Mouse (Mus musculus) midbrain, embryonic 16.5 days (tissue): ENCODE results near the gene Vstm2a. TPM values are rescaled to one million over a fixed set of nuclear protein-coding genes. Genes with fewer than 3 reads are reported as not detected.

ENCODE experiments used
- ATAC-seq: fragments of 200-750 bp; cut with Nextera tagmentation; 2 replicates; pipeline ENCODE4 v1.8.0; 2017; ENCODE audit warnings: moderate TSS enrichment
- H3K27ac ChIP-seq: fragments of 300-500 bp; sonication (generic); 2 replicates; pipeline ENCODE4 v1.5.1; 2014; ENCODE audit warnings: mild to moderate bottlenecking, low read length, mixed read lengths
- H3K27me3 ChIP-seq: fragments of 300-500 bp; sonication (generic); 2 replicates; pipeline ENCODE4 v1.6.1; 2014; ENCODE audit warnings: low read depth, low read length, mixed read lengths; ENCODE audit not compliant: control insufficient read depth, insufficient read depth
- H3K36me3 ChIP-seq: fragments of 300-500 bp; sonication (generic); 2 replicates; pipeline ENCODE4 v1.6.1; 2014; ENCODE audit warnings: mild to moderate bottlenecking, low read length, moderate library complexity, mixed read lengths; ENCODE audit not compliant: control insufficient read depth, insufficient read depth
- H3K4me1 ChIP-seq: fragments of 300-500 bp; sonication (generic); 2 replicates; pipeline ENCODE4 v1.6.1; 2014; ENCODE audit warnings: mild to moderate bottlenecking, low read length, mixed read lengths; ENCODE audit not compliant: control insufficient read depth, insufficient read depth
- H3K4me2 ChIP-seq: fragments of 300-500 bp; sonication (generic); 2 replicates; pipeline ENCODE4 v1.6.1; 2014; ENCODE audit warnings: mild to moderate bottlenecking, low read length, mixed read lengths
- H3K4me3 ChIP-seq: fragments of 300-500 bp; sonication (generic); 2 replicates; pipeline ENCODE4 v1.5.1; 2014; ENCODE audit warnings: low read depth, mild to moderate bottlenecking, low read length, moderate library complexity, mixed read lengths
- H3K9ac ChIP-seq: fragments of 300-500 bp; sonication (generic); 2 replicates; pipeline ENCODE4 v1.6.1; 2014; ENCODE audit warnings: low read depth, low read length, mixed read lengths
- H3K9me3 ChIP-seq: fragments of 300-500 bp; sonication (generic); replicated peaks from 2 replicates; pipeline ENCODE4 v1.6.1; 2014; ENCODE audit warnings: mild to moderate bottlenecking, low read length, mixed read lengths; ENCODE audit not compliant: control insufficient read depth, poor library complexity, severe bottlenecking
- WGBS: fragments of 180-500 bp; shearing (Covaris S2); extraction: QIAGEN DNeasy Blood & Tissue Kit; methylation state at CpG from one replicate; pipeline ENCODE4 v1.1.7; 2014; 5-methylcytosine and 5-hydroxymethylcytosine counted together
- polyA plus RNA-seq: library from polyadenylated mRNA; unstranded; fragments of >200 nt; fragmentation: Nextera tagmentation; extraction: Ambion mirVana; gene quantifications from 2 replicates; pipeline ENCODE4 v1.2.1, GENCODE M21; 2015

Vstm2a gene
- polyA plus RNA-seq, 1 experiment from 2014 or later, result 95.0 TPM

DNA sequence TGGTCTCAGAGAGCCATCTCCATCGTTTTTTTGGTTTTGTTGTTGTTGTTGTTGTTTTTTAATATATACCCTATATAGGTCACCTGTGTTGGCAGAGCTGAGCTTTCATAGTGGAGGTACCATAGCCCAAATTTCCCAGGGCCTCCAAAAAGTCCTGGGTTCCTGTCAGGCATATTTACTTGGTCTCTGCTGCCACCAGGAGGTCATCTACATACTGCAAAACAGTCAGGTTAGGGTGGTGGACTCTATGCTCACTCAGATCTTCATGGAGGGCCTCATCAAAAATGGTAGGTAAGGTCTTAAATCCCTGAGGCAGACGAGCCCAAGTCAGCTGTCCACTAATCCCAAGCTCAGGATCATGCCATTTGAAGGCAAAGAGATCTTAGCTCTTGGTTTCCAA, 146.1 kb downstream of the Vstm2a start:
- H3K9ac ChIP-seq, result no peak overlapping the region
- WGBS, result 47% methylated on average over 2 of the region's 2 CpGs
- ATAC-seq, result no peak
- H3K9me3 ChIP-seq, result no peaks in the 10 kb centered on the region
- no peaks in the 10 kb centered on the region for H3K4me1 ChIP-seq
- H3K36me3 ChIP-seq, result no peaks in the 10 kb centered on the region
- no peak overlapping the region for H3K4me2 ChIP-seq
- no peak overlapping the region for H3K27ac ChIP-seq
- no peak overlapping the region for H3K4me3 ChIP-seq
- no peaks in the 10 kb centered on the region for H3K27me3 ChIP-seq

DNA sequence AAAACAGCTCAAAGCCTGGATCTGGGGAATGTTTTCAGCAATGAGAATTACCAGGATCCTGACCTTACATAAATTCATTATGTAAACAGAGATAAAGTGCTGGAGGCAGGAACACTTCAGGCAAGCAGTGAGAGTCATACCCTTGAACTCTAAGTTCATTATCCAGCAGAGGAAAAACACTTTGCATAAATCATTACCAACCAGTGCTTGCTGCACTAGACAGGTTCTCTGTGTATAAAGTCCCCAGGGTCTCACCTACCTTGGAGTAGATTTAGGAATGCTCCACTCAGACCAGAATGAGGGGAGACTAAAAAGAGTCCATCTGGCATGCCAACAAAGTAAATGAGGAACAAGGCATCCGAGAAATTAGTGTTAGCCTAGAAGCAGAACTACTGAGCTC, 154.2 kb downstream of the Vstm2a start:
- Histone ChIP-seq H3K27ac (no peak overlapping the region), H3K4me2 (no peak overlapping the region), H3K4me1 (no peaks in the 10 kb centered on the region), H3K9ac (no peak overlapping the region), H3K36me3 (no peaks in the 10 kb centered on the region), H3K9me3 (no peaks in the 10 kb centered on the region), H3K27me3 (no peaks in the 10 kb centered on the region), H3K4me3 (no peak overlapping the region)
- 72% methylated on average over 1 of the region's 1 CpGs for WGBS
- ATAC-seq, result no peak

DNA sequence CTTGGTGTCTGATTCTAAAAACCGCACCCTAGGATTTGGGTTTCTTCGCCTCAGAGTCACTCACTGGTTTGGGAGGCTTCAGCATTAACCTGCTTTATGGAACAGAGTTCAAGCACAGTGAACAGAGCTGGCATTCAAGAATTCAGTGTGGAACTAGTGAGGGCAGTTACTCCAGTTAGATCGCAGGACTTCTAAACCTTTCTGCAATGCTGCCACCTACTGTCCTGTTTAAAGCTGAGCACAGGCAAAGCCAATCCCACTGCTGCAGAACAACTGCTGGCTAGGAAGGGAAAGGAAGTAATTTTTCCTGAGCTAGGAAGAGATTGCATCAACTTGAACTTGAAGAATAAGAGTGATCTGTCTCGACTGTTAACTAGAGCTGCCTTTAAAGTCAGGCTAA, 155.1 kb downstream of the Vstm2a start:
- Histone ChIP-seq H3K27me3 (no peaks in the 10 kb centered on the region), H3K4me1 (no peaks in the 10 kb centered on the region), H3K9ac (no peak overlapping the region), H3K4me3 (no peak overlapping the region), H3K36me3 (no peaks in the 10 kb centered on the region), H3K9me3 (no peaks in the 10 kb centered on the region), H3K27ac (no peak overlapping the region), H3K4me2 (no peak overlapping the region)
- peak; percentile 93 for ATAC-seq
- 18% methylated on average over 4 of the region's 4 CpGs for WGBS

DNA sequence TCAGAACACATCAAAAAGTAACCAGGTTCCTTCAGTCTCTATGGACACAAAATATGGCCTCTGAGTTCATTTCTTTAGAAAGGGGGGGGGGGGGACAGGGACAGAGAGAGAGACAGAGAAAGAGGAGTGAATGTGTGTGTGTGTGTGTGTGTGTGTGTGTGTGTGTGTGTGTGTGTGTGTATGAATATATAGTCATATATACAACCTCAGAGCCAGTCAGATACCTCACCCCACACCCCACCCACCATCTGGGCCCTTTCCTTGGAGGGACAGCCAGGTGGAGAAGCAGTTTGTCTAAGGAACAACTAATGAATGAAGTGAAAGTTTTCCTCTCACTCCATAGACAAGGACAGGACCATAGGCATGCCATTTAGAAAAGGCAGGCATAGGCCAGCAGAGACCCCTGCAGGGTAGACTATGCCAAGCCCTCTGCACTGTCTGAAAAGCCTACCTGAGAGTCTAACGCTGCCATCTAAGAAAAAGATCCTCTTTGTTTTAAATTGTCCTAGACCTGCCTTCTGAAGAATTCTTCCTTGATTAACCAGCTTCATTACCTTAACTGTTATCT, 155.6 kb downstream of the Vstm2a start:
- Histone ChIP-seq H3K4me1 (no peaks in the 10 kb centered on the region), H3K4me3 (no peak overlapping the region), H3K27ac (no peak overlapping the region), H3K9ac (no peak overlapping the region), H3K4me2 (no peak overlapping the region), H3K9me3 (no peaks in the 10 kb centered on the region), H3K36me3 (no peaks in the 10 kb centered on the region), H3K27me3 (no peaks in the 10 kb centered on the region)
- peak; percentile 37; the same call in 1 of the 2 replicates for ATAC-seq
- WGBS, result 41% methylated on average over 1 of the region's 1 CpGs

DNA sequence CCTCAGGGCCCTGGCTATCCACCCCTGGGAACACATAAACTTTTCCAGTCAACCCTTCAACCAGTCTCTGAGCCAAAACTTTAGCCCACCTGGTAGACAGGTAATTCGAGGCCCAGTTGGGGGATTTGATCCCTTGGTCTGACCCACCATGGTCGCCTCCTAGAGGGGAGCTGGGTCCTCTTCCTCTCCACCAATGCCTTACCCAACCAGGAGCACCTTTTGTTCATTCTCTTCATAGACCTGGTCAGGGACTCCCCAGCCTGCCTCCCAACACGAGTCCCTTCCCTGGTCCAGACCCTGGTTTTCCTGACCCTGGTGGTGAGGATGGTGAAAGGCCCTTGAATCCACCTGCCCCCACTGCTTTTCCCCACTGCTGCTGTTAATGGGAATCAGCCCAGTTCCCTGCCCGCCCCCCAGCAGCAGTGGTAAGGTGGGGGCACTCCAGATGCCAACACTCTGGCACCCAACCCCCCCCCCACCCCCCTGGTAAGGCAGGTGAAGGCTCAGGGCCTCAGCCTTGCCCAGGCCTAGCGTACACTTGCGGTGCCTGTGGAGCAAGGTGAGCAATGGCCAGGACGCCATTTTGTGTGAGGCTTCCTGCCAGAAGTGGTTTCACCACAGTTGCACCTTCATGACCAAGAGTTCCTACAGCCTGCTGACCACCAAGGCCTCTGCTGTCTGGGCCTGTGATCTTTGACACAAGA, 182.2 kb downstream of the Vstm2a start:
- Histone ChIP-seq H3K4me1 (no peaks in the 10 kb centered on the region), H3K27ac (no peak overlapping the region), H3K27me3 (no peaks in the 10 kb centered on the region), H3K9ac (no peak overlapping the region), H3K9me3 (no peaks in the 10 kb centered on the region), H3K36me3 (no peaks in the 10 kb centered on the region), H3K4me2 (no peak overlapping the region), H3K4me3 (no peak overlapping the region)
- no peak for ATAC-seq
- 92% methylated on average over 7 of the region's 7 CpGs for WGBS
